Mouse (Mus musculus): ENCODE measurements around the gene Six2.

Six2 gene

DNA sequence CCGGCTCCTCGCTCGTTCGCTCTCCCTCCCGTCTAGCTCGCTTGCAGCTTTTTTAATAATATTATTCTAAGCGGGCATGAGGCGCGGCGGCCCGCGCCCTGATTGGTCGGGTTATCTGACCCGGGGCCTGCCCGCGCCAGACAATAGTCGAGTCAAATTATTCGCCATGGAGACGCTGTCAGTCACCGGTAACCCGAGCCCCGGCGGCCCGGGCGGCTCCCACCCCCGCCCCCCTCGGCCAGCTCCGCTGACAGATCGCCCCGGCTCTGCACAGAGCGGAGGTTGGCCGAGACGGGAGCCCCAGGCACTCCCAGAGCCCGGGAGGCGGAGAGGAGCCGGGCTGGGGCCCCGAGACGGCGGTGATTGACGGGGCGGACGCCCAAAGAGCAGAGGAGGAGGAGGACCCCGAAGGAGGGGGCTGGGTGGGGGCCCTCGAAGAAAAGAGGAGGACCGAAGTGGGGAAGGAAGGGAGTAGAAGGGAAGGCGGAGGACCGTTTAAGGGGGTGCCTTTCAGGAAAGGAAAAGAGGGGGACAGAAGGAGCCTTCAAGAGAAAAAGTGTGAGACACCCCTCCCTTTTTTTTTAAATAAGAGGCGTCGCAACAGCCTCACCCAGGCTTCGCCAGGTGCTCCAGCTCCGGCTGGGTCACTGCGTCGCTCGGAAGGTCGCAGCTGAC lies at the start of gene Six2:
Gene Six2 (minus strand): TSS at position 39 of the 675 bp plus-strand sequence.
- in situ Hi-C loops (cut with MboI, MseI): loop anchor here in 1 of 2 experiments (10.0 kb wide), 1 partner anchor 746 kb away; no protein-coding TSS in a partner anchor

DNA sequence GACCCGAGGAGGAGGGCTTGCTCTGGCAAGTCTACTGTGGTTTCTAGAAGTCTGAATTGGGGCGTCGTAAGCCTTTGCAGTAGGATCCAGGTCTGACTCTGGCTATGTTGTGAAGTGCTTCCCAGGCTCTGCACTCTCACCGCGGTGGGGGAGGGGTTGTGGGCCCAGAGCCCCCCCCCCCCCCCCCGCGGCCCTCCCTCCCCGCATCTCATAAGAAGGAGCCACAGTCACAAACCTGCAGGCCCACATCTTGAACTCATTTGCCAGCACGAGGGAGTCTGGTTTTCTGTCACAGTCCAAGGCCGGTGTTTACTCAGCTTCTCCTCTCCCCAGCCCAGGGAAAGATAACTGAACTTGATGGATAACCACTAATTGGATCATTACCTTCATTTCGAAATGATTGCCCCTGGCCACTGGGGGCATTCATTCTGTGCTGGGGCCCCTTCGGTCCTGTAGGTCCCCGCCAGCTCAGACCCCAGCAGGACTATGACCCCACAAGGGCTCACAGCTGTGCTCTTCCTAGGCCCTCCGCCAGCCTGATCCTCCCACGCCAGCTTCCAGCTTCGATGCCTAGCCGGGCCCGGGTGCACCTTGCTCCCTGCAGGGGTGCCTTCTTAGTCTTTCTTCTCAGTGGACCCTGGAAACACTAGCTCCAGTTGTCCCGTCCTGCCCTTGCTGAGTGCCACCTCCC lies 49.2 kb upstream of the Six2 start:
- in situ Hi-C loops (cut with MboI, MseI): no loop called here

DNA sequence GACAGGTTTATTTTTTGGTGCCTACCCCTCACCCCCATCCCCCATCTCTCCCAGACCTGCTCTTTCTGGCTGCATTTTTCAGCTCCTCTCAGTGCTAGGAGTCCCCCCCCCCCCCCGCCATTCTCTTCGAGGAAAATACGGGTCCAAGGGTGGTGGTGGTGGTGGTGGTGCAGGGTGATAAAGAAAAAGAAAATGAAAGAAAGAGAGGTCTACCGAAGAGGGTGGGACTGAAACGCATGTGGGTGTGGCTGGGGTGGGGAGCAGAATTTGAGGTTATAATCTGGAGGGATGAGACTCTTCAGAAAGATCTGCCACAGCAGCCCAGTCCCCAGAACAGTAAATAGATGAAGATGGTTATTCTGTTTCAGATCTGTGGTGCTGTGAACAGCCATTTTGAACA lies 43.3 kb upstream of the Six2 start:
- in situ Hi-C loops (cut with MboI, MseI): no loop called here

DNA sequence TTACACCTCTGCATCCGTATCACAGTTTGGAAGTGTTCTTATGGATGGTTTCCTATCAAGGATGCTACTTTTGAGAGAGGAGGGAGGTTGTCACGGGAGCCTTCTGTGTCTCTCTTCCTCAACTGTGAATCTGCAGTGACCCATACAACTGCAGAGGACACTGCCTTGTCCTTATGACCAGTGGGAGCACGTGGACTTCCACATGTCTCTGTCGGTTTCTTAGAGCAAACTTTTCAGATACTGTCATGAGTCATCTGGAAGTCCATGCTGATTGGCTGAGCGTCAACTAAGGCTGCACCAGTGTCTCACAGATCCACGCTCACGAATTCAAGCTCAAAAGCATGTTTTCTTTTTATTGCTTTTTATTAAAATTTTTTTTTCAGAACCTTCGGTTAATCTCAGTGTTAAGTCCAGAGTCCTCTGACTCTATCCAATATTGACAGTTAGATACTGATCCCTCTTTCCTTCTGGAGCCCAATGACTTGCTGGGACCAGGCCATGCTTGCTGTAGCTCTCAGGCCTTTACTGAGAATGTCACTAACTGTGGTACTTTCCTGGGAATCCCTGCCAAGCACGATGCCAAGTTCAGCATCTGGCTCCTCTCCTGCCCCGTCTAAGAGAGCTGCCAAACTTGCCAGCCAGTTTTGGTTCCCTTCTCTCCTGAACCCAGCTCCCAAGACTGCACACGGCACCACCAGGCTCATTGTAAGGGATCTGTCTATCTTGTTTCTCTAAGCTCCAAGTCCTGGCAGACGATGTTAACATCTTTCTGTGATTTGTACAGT lies 42.3 kb upstream of the Six2 start:
- in situ Hi-C loops (cut with MboI, MseI): no loop called here

DNA sequence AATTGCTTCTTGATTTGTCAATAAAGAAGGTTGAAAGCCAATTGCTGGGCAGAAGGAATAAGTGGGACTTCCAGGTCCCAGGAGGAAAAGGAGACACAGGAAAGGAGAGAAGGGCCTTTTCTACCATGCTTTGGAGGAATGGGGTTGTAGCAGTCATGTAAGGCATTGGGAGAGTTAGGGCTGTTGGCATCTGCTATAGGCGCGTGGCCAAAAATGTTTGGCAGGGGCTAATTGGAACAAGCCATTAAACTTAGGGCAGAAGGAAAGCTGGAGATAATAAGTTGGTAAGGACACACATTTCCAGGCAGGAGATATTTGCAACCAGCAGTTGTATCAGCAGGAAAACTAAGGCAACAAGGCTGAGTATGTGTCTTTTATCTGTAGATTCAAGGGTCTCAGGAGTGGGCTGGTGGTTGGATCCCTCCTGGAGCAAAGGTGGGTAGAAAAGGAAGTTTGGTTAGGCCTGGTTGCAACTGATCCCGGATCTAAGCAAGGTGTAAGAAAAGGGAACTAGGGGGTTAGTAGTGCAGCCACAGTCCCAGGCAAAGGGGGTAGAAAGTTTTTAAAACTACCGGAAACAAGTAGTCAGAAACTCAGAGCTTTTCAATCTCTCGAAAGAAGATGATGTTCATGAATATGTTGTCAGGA lies 40.1 kb upstream of the Six2 start:
- in situ Hi-C loops (cut with MboI, MseI): no loop called here

DNA sequence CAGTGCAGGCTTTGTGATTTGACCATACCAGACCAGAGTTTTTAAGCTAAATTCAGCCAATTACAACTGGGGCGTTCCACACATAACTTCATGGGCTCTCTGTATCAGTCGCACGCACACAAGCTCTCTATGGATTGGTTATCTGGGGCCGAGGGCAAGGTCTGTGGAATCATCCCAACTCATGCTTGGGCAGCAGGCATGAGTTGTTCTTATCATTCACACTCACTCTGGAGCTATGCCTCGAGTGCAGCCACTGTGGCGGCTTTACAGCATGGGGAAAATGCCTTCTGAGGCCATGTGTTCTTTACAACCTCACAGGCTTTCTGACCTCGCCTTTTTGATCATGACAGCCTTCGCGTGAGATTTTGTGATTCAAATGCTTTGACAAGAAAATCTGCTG lies 37.9 kb upstream of the Six2 start:
- in situ Hi-C loops (cut with MboI, MseI): no loop called here

DNA sequence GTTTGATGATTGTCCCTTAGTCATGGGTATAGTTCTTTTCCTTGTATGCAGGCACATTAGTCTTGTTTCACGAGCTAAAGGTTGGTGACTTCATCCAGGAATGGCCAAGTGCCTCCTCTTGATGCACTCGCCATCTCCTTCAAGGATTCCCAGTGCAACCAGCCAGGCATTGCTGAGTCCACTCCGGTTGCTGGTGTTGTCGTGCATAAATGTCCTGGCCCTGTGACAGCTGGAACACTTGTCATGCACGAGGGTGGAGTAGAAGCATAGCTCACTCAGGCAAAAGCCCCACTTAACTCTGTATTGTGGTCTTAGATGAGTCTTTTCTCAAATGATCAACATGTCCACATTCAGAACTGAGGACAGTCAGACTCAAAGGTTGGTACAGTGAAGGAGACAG lies 35.1 kb upstream of the Six2 start:
- in situ Hi-C loops (cut with MboI, MseI): no loop called here

DNA sequence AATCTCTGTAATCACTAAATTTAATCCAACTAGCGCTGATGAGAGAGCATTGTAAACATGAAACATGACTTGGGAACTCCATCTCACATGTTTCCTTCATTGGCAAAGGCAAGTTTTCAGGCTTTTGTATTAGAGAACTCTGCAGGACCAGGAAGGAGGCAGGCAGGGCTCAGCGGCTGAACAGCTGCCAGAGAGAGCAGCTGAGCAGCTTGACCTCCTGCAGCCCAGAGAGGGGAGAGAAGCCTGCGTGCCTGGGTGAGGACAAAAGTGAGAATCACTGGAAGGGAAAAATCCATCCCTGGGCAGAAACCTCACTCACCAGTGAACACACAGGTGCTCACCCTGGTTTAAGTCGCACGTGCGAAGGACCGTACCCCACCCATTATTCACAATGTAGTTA lies 29.2 kb upstream of the Six2 start:
- in situ Hi-C loops (cut with MboI, MseI): no loop called here

DNA sequence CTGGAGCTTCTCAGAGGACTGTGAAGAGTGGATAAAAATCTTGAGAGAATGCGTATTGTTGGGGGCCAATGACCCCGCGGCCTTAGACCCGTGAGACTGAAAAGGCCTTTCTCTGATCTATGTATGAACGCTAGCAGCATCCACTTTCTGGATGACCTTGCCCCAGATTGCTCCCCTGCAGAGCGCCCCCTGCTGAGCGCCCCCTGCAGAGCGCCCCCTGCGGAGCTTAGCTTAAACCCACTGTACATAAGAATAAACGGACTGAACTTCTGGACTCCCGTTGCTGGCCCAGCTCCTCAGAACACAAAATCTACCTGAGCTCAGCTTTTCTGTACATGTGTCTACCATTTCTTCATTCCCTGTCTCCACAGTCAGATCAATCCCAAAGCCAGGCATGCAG lies 27.7 kb upstream of the Six2 start:
- in situ Hi-C loops (cut with MboI, MseI): no loop called here

DNA sequence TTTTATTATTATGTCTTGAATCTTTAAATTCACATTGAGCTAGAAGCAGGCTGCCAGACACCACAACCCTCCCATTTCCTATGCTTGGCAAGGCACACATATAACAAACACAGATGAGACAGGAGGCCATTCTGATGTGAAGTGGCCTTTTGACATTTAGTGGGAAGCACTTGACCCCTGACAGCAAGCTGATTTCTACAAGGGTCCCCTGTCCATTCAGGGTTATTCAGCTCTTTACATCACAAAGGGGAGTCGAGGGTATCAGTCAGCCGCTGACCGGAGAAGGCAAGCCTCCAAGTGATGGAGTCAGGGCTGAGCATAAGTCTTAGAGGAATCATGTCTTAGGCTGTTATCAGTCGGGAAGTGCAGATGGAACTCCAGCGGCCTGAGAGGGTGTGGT lies 26.3 kb upstream of the Six2 start:
- in situ Hi-C loops (cut with MboI, MseI): no loop called here

DNA sequence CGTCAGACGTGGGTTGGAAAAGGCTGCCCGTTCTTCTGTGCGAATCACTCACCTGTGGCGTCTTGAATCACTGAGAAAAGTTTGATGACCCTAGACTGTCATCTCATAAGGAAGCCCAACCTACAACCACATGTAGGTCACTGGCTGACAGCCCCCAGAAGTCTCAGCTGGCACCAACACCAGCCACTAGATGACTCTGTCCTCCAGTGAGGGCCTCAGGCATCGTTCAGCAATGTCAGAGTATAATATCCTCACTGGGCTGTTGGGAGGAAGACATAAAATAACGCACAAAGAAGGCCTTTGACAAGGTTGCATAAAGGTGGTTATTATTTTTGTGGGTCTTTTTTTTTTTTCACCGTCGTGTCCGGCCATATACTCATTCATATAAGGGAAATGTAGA lies 24.8 kb upstream of the Six2 start:
- in situ Hi-C loops (cut with MboI, MseI): no loop called here

DNA sequence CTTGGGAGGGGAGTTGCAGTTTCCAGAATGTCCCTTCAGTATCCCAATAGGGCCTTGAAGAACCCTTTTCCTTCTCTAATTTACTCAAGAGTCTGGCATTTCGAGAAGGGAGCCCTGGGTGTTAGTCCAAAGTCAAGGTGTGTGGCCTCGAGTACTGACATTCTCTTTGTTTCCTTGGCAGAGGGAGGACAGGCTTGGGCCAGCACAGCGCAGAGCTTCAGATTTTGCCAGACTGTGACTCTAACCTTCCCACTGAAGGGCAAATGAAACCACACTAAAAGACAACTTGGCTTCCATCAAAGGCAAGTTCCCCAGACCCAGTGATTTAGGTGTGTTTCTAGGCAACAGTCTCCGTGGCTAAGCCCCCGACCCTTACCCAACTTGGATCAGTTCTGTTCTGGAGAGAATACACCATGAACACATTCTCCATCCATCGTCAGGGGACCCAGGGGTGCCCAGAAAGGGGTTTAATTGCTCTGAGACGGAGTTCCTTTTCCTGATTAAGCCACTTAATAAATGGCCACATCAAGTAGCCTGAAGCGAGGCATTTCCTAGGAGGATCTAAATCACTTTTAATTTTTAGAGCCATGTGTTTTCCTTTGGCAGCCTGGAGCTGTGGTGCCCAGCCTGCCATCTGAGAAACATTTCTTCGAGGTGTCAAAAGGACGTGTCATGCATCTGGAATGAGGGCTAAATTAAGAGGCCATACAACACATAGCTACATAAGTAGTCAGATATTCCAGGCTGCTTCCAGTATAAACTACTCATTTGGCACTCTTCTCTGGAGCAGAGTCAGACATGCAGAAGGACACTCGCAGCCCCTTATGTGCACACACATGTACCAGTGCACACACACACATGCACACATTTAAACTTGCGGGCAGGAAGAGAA lies 16.5 kb upstream of the Six2 start:
- in situ Hi-C loops (cut with MboI, MseI): no loop called here

DNA sequence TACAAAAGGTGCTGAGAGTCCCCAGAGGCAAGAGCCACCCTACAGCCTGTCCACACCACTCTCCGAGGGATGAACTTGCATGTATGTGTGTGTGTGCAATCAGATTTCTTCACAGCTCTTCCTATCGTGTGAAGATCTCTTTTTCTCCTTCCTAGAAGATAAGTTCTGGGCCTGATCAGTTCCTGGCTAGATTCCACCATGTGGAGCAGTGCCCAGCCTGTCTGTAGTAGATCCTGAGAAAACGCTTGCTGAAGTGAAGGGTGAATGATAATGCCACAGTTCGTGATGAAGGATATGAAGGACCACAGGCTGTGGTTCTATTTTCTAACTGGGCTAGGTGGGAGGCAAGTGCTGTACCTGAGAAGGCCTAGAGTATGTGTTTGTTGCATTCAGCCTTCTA lies 12.0 kb upstream of the Six2 start:
- in situ Hi-C loops (cut with MboI, MseI): no loop called here

DNA sequence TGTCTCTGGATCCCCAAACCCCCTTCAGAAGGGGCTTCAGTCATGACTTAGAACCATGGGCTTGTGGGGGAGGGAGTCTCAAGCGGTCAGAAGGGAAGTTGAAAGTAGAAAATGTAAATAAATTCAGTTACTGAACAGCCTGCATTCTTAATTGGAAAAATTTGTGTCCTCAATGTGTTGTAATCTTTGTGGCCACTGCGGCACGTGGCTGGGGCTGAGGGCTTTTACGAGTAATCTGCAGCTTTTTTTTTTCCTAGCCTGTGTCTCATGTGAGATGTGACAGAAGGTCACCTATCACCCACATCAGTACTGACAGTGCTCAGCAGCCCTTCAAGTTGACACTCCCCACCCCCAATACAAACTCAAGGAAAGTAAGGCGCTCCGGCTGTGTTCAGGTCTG lies 10.6 kb upstream of the Six2 start:
- in situ Hi-C loops (cut with MboI, MseI): loop anchor here (5.0 kb wide), 1 partner anchor 1511 kb away; the partner anchor contains the start of gene Zfp36l2 (in 2 of the 2)

DNA sequence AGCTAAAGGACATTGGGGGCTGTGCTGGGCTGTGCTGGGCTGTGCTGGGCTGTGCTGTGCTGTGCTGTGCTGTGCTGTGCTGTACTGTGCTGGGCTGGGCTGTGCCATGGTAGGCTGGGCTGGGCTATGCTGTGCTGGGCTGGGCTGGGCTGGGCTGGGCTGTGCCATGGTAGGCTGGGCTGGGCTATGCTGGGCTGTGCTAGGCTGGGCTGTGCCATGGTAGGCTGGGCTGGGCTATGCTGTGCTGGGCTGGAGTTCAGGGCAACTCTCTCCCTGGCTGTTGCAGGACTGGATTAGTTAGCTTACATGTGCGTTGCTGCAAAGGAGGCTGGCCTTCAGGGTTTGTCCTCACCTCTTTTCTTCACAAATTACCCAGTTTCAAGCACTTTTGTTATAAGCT lies 9.9 kb upstream of the Six2 start:
- in situ Hi-C loops (cut with MboI, MseI): loop anchor here (5.0 kb wide), 1 partner anchor 1511 kb away; the partner anchor contains the start of gene Zfp36l2 (in 2 of the 2)

DNA sequence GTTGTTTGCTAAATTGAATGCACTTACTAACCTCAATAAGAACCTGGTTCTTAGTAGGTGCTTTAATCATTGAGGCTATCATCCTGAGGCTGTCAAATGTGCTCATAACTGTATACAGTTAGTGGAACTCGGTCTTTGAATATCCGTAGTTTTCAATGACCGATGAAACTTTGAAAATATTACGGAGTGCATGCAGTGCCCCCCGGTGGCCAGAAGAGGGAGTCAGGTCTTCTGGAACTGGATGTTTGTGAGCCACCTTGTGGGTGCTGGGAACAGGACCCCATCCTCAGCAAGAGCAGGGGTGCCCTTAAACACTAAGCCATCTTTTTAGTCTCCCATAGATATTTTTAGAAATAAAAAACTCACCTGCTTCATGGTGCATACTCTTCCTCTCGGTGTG lies 6.4 kb upstream of the Six2 start:
- in situ Hi-C loops (cut with MboI, MseI): no loop called here

DNA sequence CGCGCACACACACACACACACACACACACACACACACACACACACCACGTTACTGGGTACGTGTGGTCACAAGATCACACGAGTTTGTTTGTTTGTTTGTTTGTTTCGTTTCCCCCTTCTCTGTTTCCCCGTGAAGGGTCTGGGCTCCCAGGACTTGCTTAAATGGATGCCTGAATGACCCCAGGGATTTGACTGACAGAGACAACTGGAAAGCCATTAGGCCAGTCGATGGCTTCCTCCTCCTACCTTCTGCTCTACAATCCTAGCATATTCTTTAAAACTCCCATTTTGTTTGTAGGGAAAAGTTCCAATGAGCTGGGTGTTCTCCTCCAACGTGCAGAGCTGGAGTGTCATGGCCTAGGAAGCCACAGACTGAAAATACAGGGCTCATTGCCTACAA lies 5.0 kb upstream of the Six2 start:
- in situ Hi-C loops (cut with MboI, MseI): no loop called here

DNA sequence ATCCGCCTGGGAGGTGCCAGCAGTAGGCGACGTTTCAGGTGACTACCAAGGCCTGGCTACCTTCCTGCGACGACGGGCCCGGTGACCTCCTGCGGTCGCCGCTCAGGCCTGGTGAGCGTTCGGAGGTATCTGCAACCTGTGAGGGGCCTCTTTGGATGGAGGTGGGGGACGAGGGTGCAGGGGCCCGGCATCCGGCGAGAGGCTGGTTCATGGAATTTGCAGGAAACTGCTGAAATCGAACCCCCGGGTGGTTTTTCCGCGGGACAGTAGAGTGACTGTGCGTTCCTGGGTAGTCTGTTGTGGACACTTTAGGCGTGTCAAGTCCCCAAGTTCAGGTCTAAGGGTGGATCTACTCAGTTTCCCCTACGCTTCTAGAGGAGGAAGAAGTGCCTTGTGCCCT lies 4.5 kb upstream of the Six2 start:
- in situ Hi-C loops (cut with MboI, MseI): no loop called here

DNA sequence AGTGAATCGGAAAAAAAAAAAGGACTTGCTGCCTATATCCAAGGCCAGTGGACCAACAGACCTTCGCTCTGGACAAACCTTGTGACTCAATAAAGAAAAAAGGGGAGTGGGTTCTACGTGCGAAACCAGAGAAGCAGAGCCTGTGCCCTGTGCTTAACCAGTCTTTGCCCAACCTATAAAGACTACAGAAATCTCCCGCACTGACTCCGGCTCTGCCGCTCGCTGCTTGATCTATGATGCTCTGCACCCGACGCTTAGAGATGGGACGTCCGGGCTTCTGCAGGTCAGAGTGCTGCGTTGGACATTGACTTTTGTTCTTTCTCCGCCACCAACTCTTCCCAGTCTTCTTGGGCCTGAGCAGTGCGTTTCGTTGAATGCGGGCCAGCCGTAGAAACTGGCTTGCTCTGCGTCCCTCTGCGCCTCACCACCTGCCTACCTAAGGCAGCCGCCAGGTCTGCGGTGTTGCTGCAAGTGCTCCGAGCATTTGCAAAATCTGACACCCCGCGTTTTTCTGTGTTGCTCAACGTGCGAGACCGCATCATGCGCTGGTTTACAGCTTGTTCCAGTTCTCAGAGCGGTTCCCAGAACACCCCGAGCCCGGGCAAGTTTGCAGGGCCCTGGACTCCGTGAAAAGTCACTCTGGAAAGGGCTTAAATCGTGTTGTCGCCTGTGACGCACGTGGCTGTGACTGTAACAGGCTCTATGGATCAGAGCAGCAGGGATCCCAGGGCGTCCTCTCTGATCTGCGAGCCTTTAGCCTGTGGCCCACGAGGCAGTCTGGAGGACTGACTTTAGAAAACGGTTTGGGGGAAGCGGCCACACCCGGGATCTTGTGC lies 3.8 kb upstream of the Six2 start:
- in situ Hi-C loops (cut with MboI, MseI): no loop called here

DNA sequence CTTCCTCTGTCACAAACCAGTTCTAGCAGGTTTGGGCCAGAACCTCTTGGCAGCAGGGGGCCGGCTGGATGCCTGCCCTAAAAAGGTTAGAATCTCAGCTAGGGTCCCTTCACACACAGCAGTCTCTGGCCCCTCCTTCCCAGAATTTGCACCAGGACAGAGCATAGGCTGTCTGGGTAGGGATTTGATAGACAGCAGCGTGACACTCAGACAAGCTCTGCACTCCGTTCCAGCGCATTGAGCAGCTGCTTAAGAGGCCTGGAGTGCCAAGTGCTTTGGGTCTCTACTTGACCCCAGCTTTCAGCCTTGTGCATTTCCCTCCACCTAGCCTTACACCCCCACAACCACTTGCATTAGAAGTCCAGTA lies 2.9 kb upstream of the Six2 start:
- in situ Hi-C loops (cut with MboI, MseI): no loop called here
